Mouse (Mus musculus) kidney, adult 9 months (tissue): Measurements from ENCODE around the gene Mycn.
A peak's percentile ranks its signal among the peaks of the same experiment; 100 is the strongest.

Source experiments
- DNase-seq: peaks from one replicate; pipeline ENCODE4 v3.0.0; 2022

Gene Mycn

GRCm38 (mm10) chr12:12941661-12942363 is at the start of gene Mycn:
Gene Mycn, minus strand, starts transcription at chr12:12941914.
- DNase-seq, result peak; percentile 68

GRCm38 (mm10) chr12:12987376-12987775 is 45.7 kb upstream of the Mycn start:
- DNase-seq, result no peak

DNA sequence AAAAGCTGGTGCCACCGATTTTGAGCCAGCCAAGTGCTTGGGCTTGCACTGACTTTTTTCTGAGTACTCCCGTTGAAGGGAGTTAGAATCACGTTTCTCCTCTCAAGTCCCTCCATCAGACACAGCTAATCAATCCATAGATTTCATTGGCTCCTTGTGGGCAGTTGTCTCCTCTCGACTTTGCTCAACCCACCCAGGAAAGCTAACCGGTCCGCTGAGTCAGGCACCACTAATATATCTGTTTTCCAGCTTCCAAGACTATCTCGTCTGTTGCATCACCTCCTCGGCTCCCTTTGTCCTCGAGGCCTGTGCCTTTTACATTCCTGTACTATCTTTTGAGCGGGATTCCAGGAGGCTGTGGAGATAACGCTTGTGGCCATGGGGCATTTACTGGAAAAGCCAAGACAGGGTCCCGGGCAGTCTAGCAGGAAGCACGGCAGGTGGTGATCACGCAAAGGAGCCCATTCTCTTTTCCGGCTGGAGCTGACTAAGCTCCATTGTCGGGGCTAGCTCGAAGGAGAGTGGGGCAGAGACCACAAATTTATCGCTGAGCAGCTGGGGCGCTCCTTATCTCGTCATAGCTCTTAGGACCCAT is 45.0 kb upstream of the Mycn start:
- DNase-seq, result no peak

DNA sequence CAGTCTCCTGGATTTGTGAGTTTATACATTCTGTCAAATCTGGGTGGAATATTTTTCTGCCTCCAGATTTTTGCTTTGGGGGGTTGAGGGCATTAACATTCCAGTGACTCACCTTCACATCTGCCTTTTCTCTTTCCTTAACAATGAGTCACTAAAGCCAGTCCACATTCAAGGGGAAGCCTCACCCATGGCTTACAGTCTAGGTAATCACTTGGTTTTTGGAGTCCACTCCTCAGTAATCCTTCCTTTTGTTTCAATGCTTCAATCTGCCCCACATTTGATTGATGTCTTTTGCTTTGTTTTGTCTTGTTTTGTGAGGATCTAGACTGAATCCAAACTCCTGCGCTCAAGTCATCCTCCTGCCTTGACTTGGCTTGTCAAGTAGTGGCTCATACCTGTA is 41.3 kb upstream of the Mycn start:
- DNase-seq, result no peak

GRCm38 (mm10) chr12:12975397-12975796 is 33.7 kb upstream of the Mycn start:
- peak; percentile 66 for DNase-seq

DNA sequence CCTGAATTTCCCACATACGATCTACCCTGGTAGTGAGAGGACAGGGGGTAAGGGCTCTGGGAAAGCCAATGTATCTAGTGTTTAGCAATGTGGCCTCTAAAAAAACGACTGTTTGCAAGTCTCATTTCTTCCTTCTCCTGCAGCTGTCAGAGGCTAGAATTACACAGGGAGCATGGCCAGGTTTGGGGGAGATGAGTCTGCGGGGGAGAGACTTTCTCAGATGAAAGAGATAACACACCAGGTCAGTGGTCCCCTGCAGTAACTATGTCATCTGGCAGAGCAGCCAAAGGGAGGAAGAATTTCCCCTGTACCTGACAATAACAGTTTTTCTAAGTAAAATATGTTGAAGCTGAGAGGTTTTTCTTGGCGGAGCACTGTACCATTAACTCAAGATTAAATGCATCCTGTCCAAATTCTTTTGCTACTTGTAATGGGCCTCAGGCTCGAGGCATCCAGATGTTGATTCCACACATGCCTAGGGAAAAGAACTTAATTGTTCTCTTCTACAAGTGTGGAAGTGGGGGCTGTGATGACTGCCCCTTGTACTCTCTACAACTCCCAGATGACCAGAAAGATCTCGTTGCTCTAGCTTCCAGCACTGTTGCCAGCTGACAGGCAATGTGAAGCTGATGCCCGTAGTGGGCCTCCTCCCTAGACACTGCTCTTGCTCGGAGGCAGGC is 31.2 kb upstream of the Mycn start:
- DNase-seq, result peak; percentile 26

GRCm38 (mm10) chr12:12967946-12968345 is 26.2 kb upstream of the Mycn start:
- no peak for DNase-seq

DNA sequence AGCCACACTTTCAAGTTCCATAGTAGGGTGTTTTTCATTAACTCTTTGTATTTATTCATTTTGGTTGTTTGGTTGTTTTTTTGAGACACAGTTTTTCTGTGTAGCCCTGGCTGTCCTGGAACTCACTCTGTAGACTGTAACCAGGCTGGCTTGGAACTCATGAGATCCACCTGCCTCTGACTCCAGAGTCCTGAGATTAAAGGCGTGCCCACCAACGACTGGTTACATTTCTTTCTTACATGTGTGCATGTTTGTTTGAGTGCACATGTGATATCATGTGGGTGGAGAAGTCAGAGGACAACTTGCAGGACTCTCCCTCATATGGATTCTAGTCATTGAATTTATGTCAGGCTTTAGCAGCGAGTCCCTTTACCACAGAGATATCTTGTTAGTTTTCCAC is 23.1 kb upstream of the Mycn start:
- DNase-seq, result no peak

- DNase-seq, result no peak
Observed at GRCm38 (mm10) chr12:12947606-12948005, 5.9 kb upstream of the Mycn start.

GRCm38 (mm10) chr12:12943288-12943687 is 1.6 kb upstream of the Mycn start:
- DNase-seq, result no peak

DNA sequence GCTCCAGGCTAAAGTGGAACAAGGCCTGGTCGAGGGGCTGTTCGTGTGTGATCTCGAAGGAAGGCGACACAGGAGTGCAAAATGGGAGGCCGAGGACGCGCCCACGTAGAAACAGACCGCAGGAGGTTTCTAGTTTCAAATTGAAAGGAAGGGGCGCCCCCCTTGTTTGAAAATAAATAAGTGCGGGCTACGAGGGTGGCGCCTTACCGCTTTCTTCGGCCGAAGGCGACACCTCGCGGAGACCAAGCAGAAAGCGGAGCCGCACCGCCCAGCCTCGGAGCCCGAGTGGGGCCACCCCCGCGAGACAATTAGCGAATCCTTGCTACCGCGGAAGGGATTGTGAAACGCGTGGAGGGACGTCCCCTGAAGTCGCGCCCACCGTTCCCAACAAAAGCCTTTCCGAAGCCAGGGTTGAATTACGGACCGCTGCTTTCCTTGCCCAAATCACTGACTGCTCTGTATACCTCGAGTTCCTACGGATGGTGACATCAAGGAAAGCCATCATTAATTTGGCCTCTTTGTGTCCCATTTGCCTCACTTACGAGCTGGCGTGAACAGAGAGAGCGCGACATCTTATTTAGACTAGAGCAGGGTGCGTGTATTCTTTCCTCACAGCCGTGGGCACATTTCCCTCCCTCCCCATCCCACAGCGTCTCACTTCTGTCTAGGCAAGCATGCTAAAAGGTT is 793 bp upstream of the Mycn start:
- DNase-seq, result peak; percentile 89

GRCm38 (mm10) chr12:12941129-12941504 is 597 bp downstream of the Mycn start:
- DNase-seq, result peak; percentile 17

DNA sequence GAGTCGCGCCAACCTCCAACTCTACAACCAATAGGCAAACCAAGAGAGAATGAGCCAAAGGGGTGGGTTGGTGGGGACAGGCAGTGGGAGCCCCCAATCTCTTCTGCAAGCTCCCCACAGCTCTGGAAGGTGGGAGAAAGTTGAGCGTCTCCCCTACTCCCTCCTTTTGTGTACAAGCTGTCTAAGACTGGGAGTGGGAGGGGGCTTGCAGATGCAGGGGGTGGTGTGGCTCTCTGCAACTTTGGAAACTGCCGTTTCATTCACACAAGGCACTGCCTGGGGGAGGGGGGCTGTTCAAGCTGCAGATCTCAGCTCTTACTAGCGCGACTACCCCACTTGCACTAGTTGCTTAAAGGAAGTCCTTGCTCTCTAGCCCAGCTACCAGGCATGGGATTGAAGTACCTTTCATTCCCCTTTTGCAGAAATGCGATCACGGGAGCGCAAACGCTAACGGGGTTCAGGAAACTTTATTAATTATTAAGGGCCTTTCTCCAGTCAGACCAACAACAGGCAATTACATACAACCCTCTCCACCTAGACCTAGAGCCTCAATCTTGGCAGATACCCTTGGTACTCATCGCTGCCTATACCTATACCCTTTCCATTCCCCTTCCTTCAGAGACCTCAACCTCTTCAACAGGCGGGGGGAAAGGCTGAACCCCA is 1.1 kb downstream of the Mycn start:
- DNase-seq, result peak; percentile 29

- peak; percentile 17 for DNase-seq
Observed at GRCm38 (mm10) chr12:12939581-12940465, 1.9 kb downstream of the Mycn start.

GRCm38 (mm10) chr12:12938850-12939249 is 2.9 kb downstream of the Mycn start:
- peak; percentile 58 for DNase-seq

DNA sequence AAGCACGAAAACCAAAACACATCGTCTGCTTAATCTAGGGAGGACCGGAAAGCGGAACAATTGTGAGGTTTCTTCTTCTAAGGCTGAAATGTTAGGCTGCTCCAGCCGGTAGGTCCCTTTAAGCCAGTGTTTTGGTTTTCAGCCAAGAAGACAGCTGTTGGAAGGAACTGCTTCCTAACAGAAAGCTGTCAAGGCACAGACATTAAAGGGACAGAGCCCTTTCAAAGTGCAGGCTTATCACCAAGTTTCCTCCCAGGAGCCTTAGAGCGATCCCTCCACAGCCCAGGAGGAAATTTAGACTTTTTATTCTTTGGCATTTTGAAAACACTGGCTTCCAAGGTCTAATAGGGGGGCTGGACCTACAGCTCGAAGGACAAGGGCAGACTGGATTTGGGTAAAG is 3.4 kb downstream of the Mycn start:
- DNase-seq, result peak; percentile 84

GRCm38 (mm10) chr12:12937746-12938145 is 4.0 kb downstream of the Mycn start:
- DNase-seq, result no peak

DNA sequence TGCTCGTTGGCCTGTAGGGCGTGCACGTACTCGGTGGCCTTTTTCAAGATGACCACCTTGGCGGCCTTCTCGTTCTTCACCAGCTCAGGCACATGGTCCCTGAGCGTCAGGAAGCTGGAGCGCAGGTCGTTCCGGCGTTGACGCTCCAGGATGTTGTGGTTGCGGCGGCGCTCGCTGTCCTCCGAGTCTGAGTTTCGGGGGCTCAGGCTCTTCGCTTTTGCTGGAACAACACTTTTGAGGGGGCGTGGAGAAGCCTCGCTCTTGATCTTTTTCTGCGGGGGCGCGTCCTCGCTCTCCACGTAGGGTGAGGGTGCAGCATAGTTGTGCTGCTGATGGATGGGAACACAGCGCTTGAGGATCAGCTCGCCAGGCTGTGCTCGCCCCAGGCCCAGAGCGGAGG is 4.6 kb downstream of the Mycn start:
- DNase-seq, result no peak

GRCm38 (mm10) chr12:12932238-12932637 is 9.5 kb downstream of the Mycn start:
- no peak for DNase-seq

- no peak for DNase-seq
Observed at GRCm38 (mm10) chr12:12928239-12928638, 13.5 kb downstream of the Mycn start.

- no peak for DNase-seq
Observed at GRCm38 (mm10) chr12:12926975-12927527, 14.7 kb downstream of the Mycn start.

- DNase-seq, result no peak
Observed at GRCm38 (mm10) chr12:12924446-12924845, 17.3 kb downstream of the Mycn start.
